Mouse (Mus musculus) midbrain, embryonic 13.5 days (tissue): ENCODE data around the gene C1ql4. TPM values are rescaled to one million over a fixed set of nuclear protein-coding genes. Genes with fewer than 3 reads are reported as not detected.

ENCODE experiments used
- ATAC-seq: fragments of 200-750 bp; cut with Nextera tagmentation; 2 replicates; pipeline ENCODE4 v1.8.0; 2017; ENCODE audit warnings: mild to moderate bottlenecking, moderate TSS enrichment, moderate library complexity
- H3K27ac ChIP-seq: fragments of 300-500 bp; sonication (generic); 2 replicates; pipeline ENCODE4 v1.5.1; 2015; ENCODE audit warnings: inconsistent platforms, mild to moderate bottlenecking, moderate library complexity
- H3K27me3 ChIP-seq: fragments of 300-500 bp; sonication (generic); 2 replicates; pipeline ENCODE4 v1.6.1; 2015; ENCODE audit warnings: mild to moderate bottlenecking, inconsistent platforms
- H3K36me3 ChIP-seq: fragments of 300-500 bp; sonication (generic); 2 replicates; pipeline ENCODE4 v1.6.1; 2015; ENCODE audit warnings: mild to moderate bottlenecking, inconsistent platforms
- H3K4me1 ChIP-seq: fragments of 300-500 bp; sonication (generic); replicated peaks from 2 replicates; pipeline ENCODE4 v1.6.1; 2015; ENCODE audit warnings: inconsistent platforms
- H3K4me2 ChIP-seq: fragments of 300-500 bp; sonication (generic); replicated peaks from 2 replicates; pipeline ENCODE4 v1.6.1; 2015; ENCODE audit warnings: moderate library complexity, mild to moderate bottlenecking, inconsistent platforms
- H3K4me3 ChIP-seq: fragments of 300-500 bp; sonication (generic); replicated peaks from 2 replicates; pipeline ENCODE4 v1.5.1; 2015; ENCODE audit warnings: mild to moderate bottlenecking, inconsistent platforms
- H3K9ac ChIP-seq: fragments of 300-500 bp; sonication (generic); replicated peaks from 2 replicates; pipeline ENCODE4 v1.6.1; 2015; ENCODE audit warnings: mild to moderate bottlenecking, inconsistent platforms
- H3K9me3 ChIP-seq: fragments of 300-500 bp; sonication (generic); 2 replicates; pipeline ENCODE4 v1.6.1; 2016; ENCODE audit warnings: mild to moderate bottlenecking, inconsistent platforms
- WGBS: fragments of 180-500 bp; shearing (Covaris S2); methylation state at CpG from one replicate; pipeline ENCODE4 v1.1.7; 2015; 5-methylcytosine and 5-hydroxymethylcytosine counted together
- microRNA-seq: library from miRNA; unstranded; fragments of <30 nt; microRNA quantifications from one replicate; pipeline ENCODE4, GENCODE M21; 2016
- polyA plus RNA-seq: library from polyadenylated mRNA; unstranded; fragments of >200 nt; fragmentation: Nextera tagmentation; extraction: Ambion mirVana; gene quantifications from 2 replicates; pipeline ENCODE4 v1.2.1, GENCODE M21; 2015

The C1ql4 gene
- polyA plus RNA-seq, 1 experiment from 2014 or later = 13.7 TPM

GRCm38 (mm10) chr15:99038797-99039196, 48.8 kb downstream of the C1ql4 start:
- ATAC-seq = no peak
- no peak overlapping the region for H3K27ac ChIP-seq
- H3K4me1 ChIP-seq = peaks cover 12% of the 10 kb centered on the region
- no peak overlapping the region for H3K4me3 ChIP-seq
- no peak overlapping the region for H3K9ac ChIP-seq
- H3K9me3 ChIP-seq = no peaks in the 10 kb centered on the region
- H3K36me3 ChIP-seq = peaks cover 5% of the 10 kb centered on the region; the same call in 1 of the 2 replicates
- no peak overlapping the region for H3K4me2 ChIP-seq
- 94% methylated on average over 5 of the region's 5 CpGs for WGBS
- no peaks in the 10 kb centered on the region for H3K27me3 ChIP-seq

- H3K9me3 ChIP-seq = no peaks in the 10 kb centered on the region
- H3K4me2 ChIP-seq = no peak overlapping the region
- H3K27ac ChIP-seq = no peak overlapping the region
- H3K4me3 ChIP-seq = no peak overlapping the region
- peaks cover 5% of the 10 kb centered on the region; the same call in 1 of the 2 replicates for H3K36me3 ChIP-seq
- peaks cover 12% of the 10 kb centered on the region for H3K4me1 ChIP-seq
- no peaks in the 10 kb centered on the region for H3K27me3 ChIP-seq
- no peak overlapping the region for H3K9ac ChIP-seq
- no peak for ATAC-seq
- WGBS = 93% methylated on average over 1 of the region's 1 CpGs
These were observed 49.6 kb downstream of the C1ql4 start for GRCm38 (mm10) chr15:99038025-99038424.

- no peak overlapping the region for H3K4me3 ChIP-seq
- H3K4me2 ChIP-seq = no peak overlapping the region
- peaks cover under 1% of the 10 kb centered on the region; the same call in 1 of the 2 replicates for H3K27me3 ChIP-seq
- no peaks in the 10 kb centered on the region for H3K9me3 ChIP-seq
- peaks cover 18% of the 10 kb centered on the region for H3K4me1 ChIP-seq
- ATAC-seq = no peak
- no peak overlapping the region for H3K9ac ChIP-seq
- WGBS = 76% methylated on average over 8 of the region's 8 CpGs
- no peak overlapping the region for H3K27ac ChIP-seq
- peaks cover 5% of the 10 kb centered on the region; the same call in 1 of the 2 replicates for H3K36me3 ChIP-seq
These were observed 51.2 kb downstream of the C1ql4 start for GRCm38 (mm10) chr15:99036249-99036905.

- H3K9me3 ChIP-seq = no peaks in the 10 kb centered on the region
- H3K4me2 ChIP-seq = no peak overlapping the region
- H3K27me3 ChIP-seq = peaks cover 8% of the 10 kb centered on the region
- H3K4me1 ChIP-seq = peaks cover 13% of the 10 kb centered on the region
- no peak overlapping the region for H3K9ac ChIP-seq
- no peak overlapping the region for H3K27ac ChIP-seq
- H3K4me3 ChIP-seq = no peak overlapping the region
- ATAC-seq = no peak
- H3K36me3 ChIP-seq = peaks cover 5% of the 10 kb centered on the region; the same call in 1 of the 2 replicates
- WGBS = 91% methylated on average over 4 of the region's 4 CpGs
These were observed 52.2 kb downstream of the C1ql4 start for GRCm38 (mm10) chr15:99035431-99035830.

Small RNA genes lying within 50 kb of the gene (microRNA-seq; reads per million reads assigned to microRNA genes)
- 1.4 reads per million for gene Mir6960

Other genes starting within 250 kb of the C1ql4 start
- gene Kmt2d, start 216.6 kb downstream of the C1ql4 start, polyA plus RNA-seq = 13.1 and 13.9 TPM in 2 replicates
- 33.0 and 33.9 TPM in 2 replicates for gene Rhebl1, start 193.3 kb downstream of the C1ql4 start, polyA plus RNA-seq
- 0.48 and 0.82 TPM in 2 replicates for gene Dhh, start 189.3 kb downstream of the C1ql4 start, polyA plus RNA-seq
- gene Lmbr1l, start 169.6 kb downstream of the C1ql4 start, polyA plus RNA-seq = 40.7 and 50.1 TPM in 2 replicates
- gene Tuba1b, start 153.3 kb downstream of the C1ql4 start, polyA plus RNA-seq = 1,161 and 1,231 TPM in 2 replicates
- not detected in 2 replicates for gene Gm49450, start 134.3 kb downstream of the C1ql4 start, polyA plus RNA-seq
- gene Tuba1a, start 134.1 kb downstream of the C1ql4 start, polyA plus RNA-seq = 15,883 and 15,999 TPM in 2 replicates
- gene Tuba1c, start 57.9 kb downstream of the C1ql4 start, polyA plus RNA-seq = 37.3 and 41.4 TPM in 2 replicates
- 7.5 and 8.2 TPM in 2 replicates for gene Prph, start 32.6 kb downstream of the C1ql4 start, polyA plus RNA-seq
- gene Troap, start 13.2 kb downstream of the C1ql4 start, polyA plus RNA-seq = 13.3 and 14.6 TPM in 2 replicates
- 1.7 and 1.8 TPM in 2 replicates for gene Dnajc22, start 5.4 kb upstream of the C1ql4 start, polyA plus RNA-seq
- gene Spats2, start 38.1 kb upstream of the C1ql4 start, polyA plus RNA-seq = 40.6 and 45.7 TPM in 2 replicates
- 0.19 and 0.61 TPM in 2 replicates for gene Kcnh3, start 137.0 kb upstream of the C1ql4 start, polyA plus RNA-seq
- 218 TPM in 2 replicates for gene Mcrs1, start 164.1 kb upstream of the C1ql4 start, polyA plus RNA-seq
- gene Prpf40b, start 207.3 kb upstream of the C1ql4 start, polyA plus RNA-seq = 115 and 125 TPM in 2 replicates
- 0.35 TPM in 2 replicates for gene Fam186b, start 208.1 kb upstream of the C1ql4 start, polyA plus RNA-seq